Mouse (Mus musculus): ENCODE measurements around the gene Olfr70. TPM values are rescaled to one million over a fixed set of nuclear protein-coding genes. Genes with fewer than 3 reads are reported as not detected.

Gene Olfr70
- polyA plus RNA-seq, 1 experiment from 2014 or later: not detected

GRCm38 (mm10) chr4:43673703-43674102 is 26.9 kb downstream of the Olfr70 start:
- ATAC-seq (ENCODE audit: insufficient number of reproducible peaks, low FRiP score, low TSS enrichment, low read depth): no peak
- H3K27ac ChIP-seq: 0 out of 2 replicates have a peak overlapping the region, but pooled peaks have one; percentile 3
- H3K36me3 ChIP-seq: peaks cover 41% of the 10 kb centered on the region
- H3K4me3 ChIP-seq: no peak overlapping the region
- no peaks in the 10 kb centered on the region for H3K9me3 ChIP-seq
- 61% methylated on average over 8 of the region's 8 CpGs for WGBS
- no peak overlapping the region for H3K4me2 ChIP-seq
- no peaks in the 10 kb centered on the region for H3K27me3 ChIP-seq
- no peak overlapping the region for H3K9ac ChIP-seq
- H3K4me1 ChIP-seq: peaks cover 36% of the 10 kb centered on the region

DNA sequence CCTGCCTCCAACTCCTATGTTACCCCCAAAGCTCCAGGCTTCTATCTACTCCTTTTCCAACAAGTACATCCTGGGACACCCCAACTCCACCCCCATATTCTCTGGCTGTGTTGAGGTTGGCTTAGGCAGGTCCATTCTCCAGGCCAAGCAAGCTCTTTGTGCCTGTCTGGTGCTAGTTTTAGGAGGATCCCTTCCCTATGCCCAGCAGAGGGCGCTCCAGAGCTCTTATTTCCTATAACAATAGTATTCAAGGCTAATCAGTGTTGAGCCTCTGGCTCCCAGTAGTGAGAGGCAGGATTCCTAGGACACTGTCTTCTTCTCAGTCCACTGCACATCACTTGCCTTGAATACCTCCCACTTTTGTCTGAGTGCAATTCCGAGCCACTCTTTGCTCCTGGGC is 28.5 kb downstream of the Olfr70 start:
- H3K9ac ChIP-seq: no peak overlapping the region
- 13% methylated on average over 2 of the region's 2 CpGs for WGBS
- ATAC-seq (ENCODE audit: insufficient number of reproducible peaks, low FRiP score, low TSS enrichment, low read depth): no peak
- H3K4me2 ChIP-seq: no peak overlapping the region
- H3K4me3 ChIP-seq: no peak overlapping the region
- no peaks in the 10 kb centered on the region for H3K9me3 ChIP-seq
- H3K27ac ChIP-seq: no peak overlapping the region
- peaks cover 27% of the 10 kb centered on the region for H3K36me3 ChIP-seq
- no peaks in the 10 kb centered on the region for H3K27me3 ChIP-seq
- peaks cover 41% of the 10 kb centered on the region for H3K4me1 ChIP-seq

- H3K4me3 ChIP-seq: peak overlapping the region; percentile 83
- H3K36me3 ChIP-seq: peaks cover 4% of the 10 kb centered on the region
- peak overlapping the region; percentile 84 for H3K4me2 ChIP-seq
- peaks cover 25% of the 10 kb centered on the region for H3K27me3 ChIP-seq
- peak overlapping the region; percentile 81 for H3K27ac ChIP-seq
- WGBS: 2% methylated on average over 25 of the region's 25 CpGs
- H3K9me3 ChIP-seq: no peaks in the 10 kb centered on the region
- peak; percentile 78 for ATAC-seq (ENCODE audit: insufficient number of reproducible peaks, low FRiP score, low TSS enrichment, low read depth)
- H3K4me1 ChIP-seq: peaks cover 41% of the 10 kb centered on the region
- peak overlapping the region; percentile 74 for H3K9ac ChIP-seq
Measured at GRCm38 (mm10) chr4:43669428-43669794, 31.2 kb downstream of the Olfr70 start.

GRCm38 (mm10) chr4:43668782-43669427 is 31.7 kb downstream of the Olfr70 start, which contains the start of the genes Tmem8b and Fam221b:
Gene Tmem8b, plus strand, starts transcription at chr4:43668971.
Gene Fam221b, minus strand, starts transcription at chr4:43669145.
- peaks cover 26% of the 10 kb centered on the region for H3K27me3 ChIP-seq
- peak within 1 kb of the TSS; percentile 83 for H3K4me3 ChIP-seq
- peak within 1 kb of the TSS; percentile 84 for H3K4me2 ChIP-seq
- H3K9ac ChIP-seq: peak within 1 kb of the TSS; percentile 74
- H3K27ac ChIP-seq: peak within 1 kb of the TSS; percentile 81
- no peaks in the 10 kb centered on the region for H3K9me3 ChIP-seq
- ATAC-seq (ENCODE audit: insufficient number of reproducible peaks, low FRiP score, low TSS enrichment, low read depth): peak; percentile 88
- H3K4me1 ChIP-seq: peaks cover 41% of the 10 kb centered on the region
- no peaks in the 10 kb centered on the region for H3K36me3 ChIP-seq
- WGBS: 2% methylated on average over 41 of the region's 41 CpGs

DNA sequence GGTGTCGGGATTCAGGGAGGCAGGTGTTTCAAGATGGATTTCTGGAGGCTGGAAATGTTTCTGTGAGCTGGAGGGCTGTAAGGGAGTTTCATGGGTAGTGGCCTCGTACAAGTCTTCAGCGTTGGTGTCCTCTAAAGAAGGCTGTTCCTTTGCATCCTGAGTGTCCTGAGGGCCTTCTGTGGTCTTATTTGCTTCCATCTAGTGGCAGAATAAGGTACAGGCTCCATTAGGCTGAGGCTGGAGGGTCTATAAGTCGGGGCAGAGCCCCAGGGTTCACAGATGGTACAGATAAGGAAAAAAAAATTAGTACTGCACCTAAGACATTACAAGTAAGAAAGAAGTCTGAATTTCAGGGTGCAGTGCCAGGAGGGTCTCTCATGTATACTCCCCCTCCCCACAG is 34.2 kb downstream of the Olfr70 start:
- Histone ChIP-seq H3K27ac (no peak overlapping the region), H3K4me1 (peaks cover 26% of the 10 kb centered on the region), H3K4me3 (no peak overlapping the region), H3K4me2 (no peak overlapping the region), H3K9ac (no peak overlapping the region), H3K36me3 (no peaks in the 10 kb centered on the region), H3K27me3 (peaks cover 46% of the 10 kb centered on the region), H3K9me3 (no peaks in the 10 kb centered on the region)
- WGBS: 26% methylated on average over 4 of the region's 4 CpGs
- ATAC-seq (ENCODE audit: insufficient number of reproducible peaks, low FRiP score, low TSS enrichment, low read depth): no peak

DNA sequence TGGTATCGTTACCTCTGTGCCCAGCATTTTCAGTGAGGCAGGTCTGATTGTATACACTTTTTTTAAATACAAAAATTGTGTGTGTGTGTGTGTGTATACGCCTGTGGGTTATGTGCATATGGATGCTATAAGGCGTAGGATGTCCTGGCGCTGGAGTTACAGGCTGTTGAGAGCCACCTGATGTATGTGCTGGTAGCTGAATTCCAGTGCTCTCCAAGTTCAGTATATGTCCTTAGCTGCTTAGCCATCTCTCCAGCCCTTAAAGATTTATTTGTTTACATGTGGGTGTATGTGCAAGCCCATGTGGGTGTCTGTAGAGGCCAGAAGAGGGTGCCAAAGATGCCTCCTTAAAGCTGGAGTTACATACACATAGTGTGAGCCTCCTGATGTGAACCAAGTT is 43.5 kb downstream of the Olfr70 start:
- ATAC-seq (ENCODE audit: insufficient number of reproducible peaks, low FRiP score, low TSS enrichment, low read depth): no peak
- peaks cover 9% of the 10 kb centered on the region for H3K4me1 ChIP-seq
- H3K9me3 ChIP-seq: no peaks in the 10 kb centered on the region
- WGBS: 59% methylated on average over 4 of the region's 4 CpGs
- no peak overlapping the region for H3K27ac ChIP-seq
- H3K36me3 ChIP-seq: no peaks in the 10 kb centered on the region
- no peak overlapping the region for H3K9ac ChIP-seq
- peak overlapping the region; percentile 8; the same call in 1 of the 2 replicates for H3K4me2 ChIP-seq
- peak overlapping the region; percentile 85 for H3K4me3 ChIP-seq
- peaks cover 20% of the 10 kb centered on the region for H3K27me3 ChIP-seq

- Histone ChIP-seq H3K27me3 (peaks cover 14% of the 10 kb centered on the region), H3K4me1 (peaks cover 9% of the 10 kb centered on the region), H3K4me2 (peak within 1 kb of the TSS; percentile 76), H3K9ac (peak within 1 kb of the TSS; percentile 82), H3K27ac (peak within 1 kb of the TSS; percentile 88), H3K9me3 (no peaks in the 10 kb centered on the region), H3K4me3 (peak within 1 kb of the TSS; percentile 85), H3K36me3 (no peaks in the 10 kb centered on the region)
- peak; percentile 94 for ATAC-seq (ENCODE audit: insufficient number of reproducible peaks, low FRiP score, low TSS enrichment, low read depth)
- WGBS: under 1% methylated on average over 34 of the region's 34 CpGs
Measured at GRCm38 (mm10) chr4:43656339-43657109, 44.1 kb downstream of the Olfr70 start, which contains the start of gene Hint2. Gene Hint2, minus strand, starts transcription at chr4:43656466.

DNA sequence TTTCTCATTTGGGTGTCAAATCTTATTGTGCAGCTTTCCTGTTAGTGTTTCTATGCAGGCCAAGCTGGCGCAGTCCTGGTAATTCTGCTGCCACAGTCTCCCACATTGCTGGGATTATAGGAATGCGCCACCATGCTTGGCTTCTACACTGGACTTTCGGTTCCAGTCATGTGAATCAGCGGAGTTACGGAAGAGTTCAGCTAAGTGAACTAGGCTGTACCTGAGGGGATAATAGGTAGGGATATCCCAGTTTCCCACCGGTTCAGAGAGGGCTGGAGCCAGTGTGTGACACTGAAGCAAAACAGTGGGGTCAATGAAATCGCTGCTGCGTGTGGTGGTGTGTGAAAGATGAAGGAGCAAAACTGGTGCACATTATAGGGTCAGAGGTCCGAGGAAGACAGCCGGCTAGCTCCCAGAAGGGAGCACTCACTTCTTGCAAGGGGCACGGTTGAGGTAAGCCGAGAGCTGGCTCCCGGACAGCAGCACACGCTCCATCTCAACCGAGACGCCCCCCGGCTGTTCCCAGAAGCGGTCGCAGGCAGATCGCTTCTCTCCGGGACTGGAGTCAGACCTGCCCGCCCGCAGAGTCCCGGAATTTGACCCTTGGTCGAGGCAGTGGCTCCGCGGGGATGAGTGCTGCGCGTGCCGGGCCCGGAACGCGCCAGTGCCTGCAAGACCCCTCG is 44.8 kb downstream of the Olfr70 start:
- Histone ChIP-seq H3K9ac (peak overlapping the region; percentile 82), H3K4me2 (peak overlapping the region; percentile 76), H3K36me3 (peaks cover 3% of the 10 kb centered on the region), H3K9me3 (no peaks in the 10 kb centered on the region), H3K4me1 (peaks cover 9% of the 10 kb centered on the region), H3K27ac (peak overlapping the region; percentile 88), H3K4me3 (peak overlapping the region; percentile 85), H3K27me3 (peaks cover 7% of the 10 kb centered on the region; the same call in 1 of the 2 replicates)
- 0 out of 2 replicates have a peak, but pooled peaks have one; percentile 5 for ATAC-seq (ENCODE audit: insufficient number of reproducible peaks, low FRiP score, low TSS enrichment, low read depth)
- WGBS: 5% methylated on average over 34 of the region's 34 CpGs

GRCm38 (mm10) chr4:43653161-43654015 is 47.2 kb downstream of the Olfr70 start, which contains the start of gene Spag8:
Gene Spag8, minus strand, starts transcription at chr4:43653594.
- no peak for ATAC-seq (ENCODE audit: insufficient number of reproducible peaks, low FRiP score, low TSS enrichment, low read depth)
- H3K9ac ChIP-seq: no peak within 1 kb of the TSS
- H3K36me3 ChIP-seq: peaks cover 26% of the 10 kb centered on the region
- peak within 1 kb of the TSS; percentile 31 for H3K4me2 ChIP-seq
- WGBS: 29% methylated on average over 24 of the region's 24 CpGs
- H3K4me1 ChIP-seq: peaks cover 9% of the 10 kb centered on the region
- peak within 1 kb of the TSS; percentile 8; the same call in 1 of the 2 replicates for H3K4me3 ChIP-seq
- no peak within 1 kb of the TSS for H3K27ac ChIP-seq
- H3K9me3 ChIP-seq: peaks cover 6% of the 10 kb centered on the region; the same call in 1 of the 2 replicates
- H3K27me3 ChIP-seq: no peaks in the 10 kb centered on the region

DNA sequence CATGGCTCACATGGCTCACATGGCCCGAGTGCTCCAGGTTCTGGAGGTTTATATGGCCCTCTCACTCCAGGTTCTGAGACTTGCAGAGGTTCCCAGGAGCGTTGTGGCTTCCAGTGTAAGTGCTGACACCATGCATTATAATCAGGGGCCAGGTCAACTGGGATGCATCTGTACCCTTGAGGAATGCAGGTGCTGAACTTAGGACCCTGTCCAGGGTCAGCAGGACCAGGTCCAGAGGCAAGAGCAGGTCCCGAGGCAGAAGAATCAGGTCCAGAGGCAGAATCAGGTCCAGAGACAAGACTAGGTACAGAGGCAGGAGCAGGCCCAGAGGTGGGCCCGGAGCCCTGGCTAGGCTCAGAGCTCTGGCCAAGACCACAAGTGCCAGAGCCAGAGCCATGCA is 47.9 kb downstream of the Olfr70 start:
- no peaks in the 10 kb centered on the region for H3K27me3 ChIP-seq
- peaks cover 6% of the 10 kb centered on the region; the same call in 1 of the 2 replicates for H3K9me3 ChIP-seq
- ATAC-seq (ENCODE audit: insufficient number of reproducible peaks, low FRiP score, low TSS enrichment, low read depth): no peak
- peaks cover 9% of the 10 kb centered on the region for H3K4me1 ChIP-seq
- 0 out of 2 replicates have a peak overlapping the region, but pooled peaks have one; percentile 31 for H3K4me2 ChIP-seq
- 88% methylated on average over 4 of the region's 4 CpGs for WGBS
- peaks cover 33% of the 10 kb centered on the region for H3K36me3 ChIP-seq
- H3K9ac ChIP-seq: no peak overlapping the region
- H3K4me3 ChIP-seq: no peak overlapping the region
- H3K27ac ChIP-seq: no peak overlapping the region

DNA sequence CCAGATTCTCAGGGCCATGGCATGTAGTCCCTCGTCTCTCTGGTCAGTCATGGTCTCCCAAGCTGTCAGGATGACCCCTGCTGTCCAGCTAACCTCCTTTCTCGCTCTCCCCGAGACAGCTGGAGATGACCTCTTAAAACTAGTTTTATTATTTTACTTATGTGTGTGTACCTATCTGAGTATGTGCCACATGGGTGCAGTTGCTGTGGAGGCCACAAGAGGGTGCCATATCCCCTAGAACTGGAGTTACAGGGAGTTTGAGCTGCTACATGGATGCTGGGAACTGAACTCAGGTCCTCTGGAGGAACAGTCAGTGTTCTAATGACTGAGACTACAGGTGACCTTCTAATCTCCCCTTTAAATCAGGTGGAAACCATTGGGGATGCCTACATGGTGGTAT is 50.8 kb downstream of the Olfr70 start:
- H3K4me1 ChIP-seq: no peaks in the 10 kb centered on the region; the same call in 1 of the 2 replicates
- H3K27ac ChIP-seq: no peak overlapping the region
- H3K27me3 ChIP-seq: no peaks in the 10 kb centered on the region
- no peak overlapping the region for H3K4me2 ChIP-seq
- 96% methylated on average over 3 of the region's 3 CpGs for WGBS
- peaks cover 60% of the 10 kb centered on the region for H3K36me3 ChIP-seq
- ATAC-seq (ENCODE audit: insufficient number of reproducible peaks, low FRiP score, low TSS enrichment, low read depth): no peak
- H3K4me3 ChIP-seq: no peak overlapping the region
- no peak overlapping the region for H3K9ac ChIP-seq
- peaks cover 6% of the 10 kb centered on the region; the same call in 1 of the 2 replicates for H3K9me3 ChIP-seq

Data from limb, embryonic 15.5 days (tissue).